In the genomic region with DNA sequence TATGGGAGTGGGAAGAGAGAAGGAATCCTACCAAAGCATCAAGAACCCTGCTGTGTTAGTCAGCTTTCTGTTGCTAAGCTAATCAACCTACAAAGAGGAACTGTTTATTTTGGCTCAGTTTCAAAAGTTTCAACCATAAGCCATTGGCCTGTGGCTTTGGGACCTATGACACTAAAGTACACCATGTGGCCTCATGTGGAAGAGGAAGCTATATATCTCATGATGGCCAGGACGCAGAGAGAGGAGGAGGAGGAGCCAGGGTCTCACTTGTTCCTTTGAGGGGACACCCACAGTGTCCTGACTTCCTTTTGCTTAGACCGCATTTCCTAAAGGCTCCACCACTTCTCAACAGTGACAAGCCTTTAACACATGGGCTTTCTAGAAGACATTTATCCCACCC, we compare ENCODE assay signal across 10 mouse cellular contexts.
DNase-seq lines count a peak whose midpoint lies in the region; ATAC-seq and TF ChIP-seq lines count a peak whose summit lies in the region.
"Had no signal": no experiment of that assay in that cellular context is flagged by ENCODE, and none has a peak within 500 bp of the region (broad histone marks: within the 10 kb centered on the region; RNA-seq: fewer than 3 reads in every experiment).

No protein-coding gene starts in this region.

- no peak overlapping the region for H3K27ac ChIP-seq in intestine, embryonic 15.5 days
- H3K27ac ChIP-seq in intestine, postnatal 0 days (ENCODE audit: low read depth, low read length): no peak overlapping the region
- peak overlapping the region; percentile 29; the same call in 1 of the 2 replicates for H3K27ac ChIP-seq in bone marrow, adult 2 months (ENCODE audit: control insufficient read depth, insufficient read depth, low read depth, low read length, poor library complexity)

- H3K4me2 ChIP-seq in intestine, embryonic 15.5 days (replicated peaks): no peak overlapping the region
- H3K4me2 ChIP-seq in intestine, postnatal 0 days (replicated peaks; ENCODE audit: low read depth): no peak overlapping the region

- peak; percentile 63 for ATAC-seq in intestine, embryonic 15.5 days
- no peak for ATAC-seq in intestine, postnatal 0 days
- peak; percentile 99 for ATAC-seq in megakaryocyte progenitor cell, adult 5-6 weeks (replicated peaks; ENCODE audit: poor library complexity)
- ATAC-seq: hindbrain, embryonic 16.5 days had no signal

- no peak for TF ChIP-seq CTCF in intestine, postnatal 0 days (IDR thresholded peaks at IDR 0.05; ENCODE audit: low read depth)
- no peak for TF ChIP-seq CTCF in bone marrow, adult 2 months (IDR thresholded peaks at IDR 0.05; ENCODE audit: control insufficient read depth, insufficient read depth, low read length)

- WGBS in intestine, embryonic 15.5 days: 44% methylated on average over 2 of the region's 2 CpGs
- 50% methylated on average over 2 of the region's 2 CpGs for WGBS in intestine, postnatal 0 days
- WGBS in bone marrow, adult 2 months: 0% methylated on average over 2 of the region's 2 CpGs

- H3K4me3 ChIP-seq in intestine, embryonic 15.5 days (replicated peaks): no peak overlapping the region
- no peak overlapping the region for H3K4me3 ChIP-seq in intestine, postnatal 0 days (ENCODE audit: low read depth, low read length)
- no peak overlapping the region for H3K4me3 ChIP-seq in bone marrow, adult 2 months (replicated peaks; ENCODE audit: control insufficient read depth, low read depth, low read length)

- TF ChIP-seq POLR2A in bone marrow, adult 2 months (IDR thresholded peaks at IDR 0.05; ENCODE audit: borderline replicate concordance, control insufficient read depth, low read depth, low read length): no peak

- DNase-seq in liver: peak; percentile 16
- DNase-seq in frontal cortex, postnatal 10 days (ENCODE audit: low spot score in 2 of 2): no peak
- no peak for DNase-seq in adrenal gland, postnatal 25 days
- DNase-seq in T-cell, adult 2 months (ENCODE audit: low spot score): no peak
- DNase-seq: adrenal gland, postnatal 36 days had no signal

- no peaks in the 10 kb centered on the region for H3K27me3 ChIP-seq in intestine, embryonic 15.5 days (replicated peaks)
- H3K27me3 ChIP-seq in intestine, postnatal 0 days (replicated peaks; ENCODE audit: control insufficient read depth, insufficient read depth, low read length): 0 out of 2 replicates have a peak, but pooled peaks cover 3% of the 10 kb centered on the region

- H3K9me3 ChIP-seq in intestine, embryonic 15.5 days: no peaks in the 10 kb centered on the region
- no peaks in the 10 kb centered on the region for H3K9me3 ChIP-seq in intestine, postnatal 0 days (ENCODE audit: control insufficient read depth)

- no peak overlapping the region for H3K9ac ChIP-seq in intestine, embryonic 15.5 days
- H3K9ac ChIP-seq in intestine, postnatal 0 days (ENCODE audit: low read depth, low read length): no peak overlapping the region

- H3K4me1 ChIP-seq in intestine, embryonic 15.5 days (replicated peaks): no peaks in the 10 kb centered on the region
- H3K4me1 ChIP-seq in intestine, postnatal 0 days (replicated peaks; ENCODE audit: control insufficient read depth, insufficient read depth, low read length): no peaks in the 10 kb centered on the region
- H3K4me1 ChIP-seq in bone marrow, adult 2 months (ENCODE audit: control insufficient read depth, insufficient read depth, low read length): peaks cover 3% of the 10 kb centered on the region; the same call in 1 of the 2 replicates

- H3K36me3 ChIP-seq in intestine, embryonic 15.5 days: no peaks in the 10 kb centered on the region
- no peaks in the 10 kb centered on the region for H3K36me3 ChIP-seq in intestine, postnatal 0 days (ENCODE audit: control insufficient read depth, insufficient read depth)
